Mouse (Mus musculus): Measurements from ENCODE around the gene Kmt2e. TPM values are rescaled to one million over a fixed set of nuclear protein-coding genes. Genes with fewer than 3 reads are reported as not detected.

Kmt2e gene
- polyA plus RNA-seq, 1 experiment from 2014 or later: 206 TPM

DNA sequence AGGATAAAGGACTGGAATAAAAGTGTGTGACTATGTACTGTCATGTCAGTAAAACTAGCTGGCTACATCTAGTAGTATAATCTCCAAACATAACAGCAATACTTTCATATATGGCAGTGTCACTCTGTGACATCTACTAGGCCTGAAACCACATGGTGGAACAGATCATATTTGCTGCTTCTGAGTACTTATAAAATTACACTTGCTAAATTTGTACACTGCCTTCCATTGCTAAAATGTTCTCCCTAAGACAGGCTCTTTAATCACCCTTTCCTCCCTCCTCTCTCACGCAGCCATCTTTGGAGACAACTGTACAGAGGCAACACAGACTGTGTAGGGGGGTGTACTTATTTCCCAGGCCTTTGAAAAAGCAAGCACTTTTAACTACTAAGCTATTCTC is 13.8 kb upstream of the Kmt2e start:
- 35% methylated on average over 1 of the region's 1 CpGs for WGBS

GRCm38 (mm10) chr5:23421440-23421839 is 12.8 kb upstream of the Kmt2e start:
- ATAC-seq (replicated peaks): no peak
- 99% methylated on average over 2 of the region's 2 CpGs for WGBS
- Histone ChIP-seq H3K27ac (replicated peaks) (no peak overlapping the region), H3K4me2 (replicated peaks) (no peak overlapping the region), H3K4me1 (peaks cover 56% of the 10 kb centered on the region), H3K36me3 (peaks cover 12% of the 10 kb centered on the region), H3K9ac (replicated peaks) (no peak overlapping the region), H3K4me3 (no peak overlapping the region), H3K9me3 (no peaks in the 10 kb centered on the region), H3K27me3 (no peaks in the 10 kb centered on the region)

More for the DNA sequence above, 13.8 kb upstream of the Kmt2e start:
- H3K9me3 ChIP-seq: no peaks in the 10 kb centered on the region
- H3K9ac ChIP-seq (replicated peaks): no peak overlapping the region
- no peak overlapping the region for H3K4me2 ChIP-seq (replicated peaks)
- no peak for ATAC-seq (replicated peaks)
- H3K27me3 ChIP-seq: no peaks in the 10 kb centered on the region
- peaks cover 58% of the 10 kb centered on the region for H3K4me1 ChIP-seq
- peak overlapping the region; percentile 94; the same call in 1 of the 2 replicates for H3K27ac ChIP-seq (replicated peaks)
- H3K36me3 ChIP-seq: peaks cover 12% of the 10 kb centered on the region
- no peak overlapping the region for H3K4me3 ChIP-seq

GRCm38 (mm10) chr5:23423036-23423435 is 11.2 kb upstream of the Kmt2e start:
- Histone ChIP-seq H3K4me1 (peaks cover 54% of the 10 kb centered on the region), H3K4me2 (replicated peaks) (no peak overlapping the region), H3K9ac (replicated peaks) (no peak overlapping the region), H3K27ac (replicated peaks) (no peak overlapping the region), H3K36me3 (peaks cover 12% of the 10 kb centered on the region), H3K9me3 (no peaks in the 10 kb centered on the region), H3K4me3 (no peak overlapping the region), H3K27me3 (no peaks in the 10 kb centered on the region)
- 94% methylated on average over 3 of the region's 3 CpGs for whole genome bisulfite sequencing
- ATAC-seq (replicated peaks): no peak

DNA sequence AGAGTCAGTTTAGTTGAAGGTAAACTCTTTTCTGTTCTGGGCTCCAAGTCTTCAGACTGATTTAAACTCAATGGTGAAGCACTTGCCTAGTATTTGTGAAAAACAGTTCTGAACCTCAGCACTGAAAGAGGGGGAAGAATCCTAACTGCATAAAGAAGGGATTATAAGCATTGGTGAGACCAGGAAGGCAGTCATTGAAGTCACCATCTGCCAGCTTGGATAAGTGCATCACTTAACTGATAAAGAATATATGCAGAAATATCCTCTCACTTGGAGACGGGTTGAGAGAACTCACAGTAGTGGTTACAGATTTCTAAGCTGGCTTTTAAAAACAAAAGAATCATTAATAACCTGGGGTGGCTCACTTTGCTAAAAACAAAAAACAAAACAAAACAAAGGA is 6.7 kb upstream of the Kmt2e start:
- Histone ChIP-seq H3K9ac (replicated peaks) (no peak overlapping the region), H3K27ac (replicated peaks) (no peak overlapping the region), H3K9me3 (no peaks in the 10 kb centered on the region), H3K27me3 (no peaks in the 10 kb centered on the region), H3K36me3 (peaks cover 9% of the 10 kb centered on the region), H3K4me1 (peaks cover 58% of the 10 kb centered on the region), H3K4me3 (no peak overlapping the region), H3K4me2 (replicated peaks) (no peak overlapping the region)
- 24% methylated on average over 1 of the region's 1 CpGs for WGBS
- no peak for ATAC-seq (replicated peaks)

DNA sequence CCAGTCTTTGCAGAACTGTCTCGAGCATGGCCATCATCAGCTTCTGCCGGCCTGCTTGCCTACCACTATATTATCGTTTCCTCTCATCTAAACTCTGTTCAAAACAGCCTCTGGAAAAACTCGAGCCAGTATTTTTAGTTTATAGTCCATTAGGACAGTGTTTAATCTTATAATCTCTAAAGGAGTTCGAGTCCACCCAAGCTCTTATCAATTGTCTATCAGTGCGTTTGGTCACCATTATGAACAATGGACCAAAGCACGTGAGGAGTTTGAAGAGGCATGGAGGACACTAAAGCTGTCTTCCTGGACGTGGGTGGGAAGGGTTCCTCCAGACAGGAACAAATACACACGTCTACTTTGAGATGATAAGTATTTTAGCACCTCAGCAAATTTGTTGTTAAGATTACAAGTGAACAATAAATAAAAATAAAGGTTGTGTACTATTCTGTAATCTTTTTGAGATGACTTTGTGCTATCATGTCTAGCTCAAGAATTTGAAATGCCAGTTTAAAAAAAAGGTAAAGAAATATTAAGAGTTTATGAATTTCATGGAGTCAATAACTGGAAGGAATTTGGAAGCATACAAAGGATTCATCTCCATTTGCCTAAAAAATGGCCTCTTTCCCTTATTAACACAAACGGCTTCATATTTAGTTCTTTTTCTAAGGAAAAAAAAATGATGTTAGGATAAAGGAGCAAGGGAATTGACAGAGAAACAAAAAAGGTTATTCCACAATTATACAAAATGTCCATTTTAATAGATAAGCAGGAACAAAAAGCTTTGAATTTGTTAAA is 3.0 kb upstream of the Kmt2e start:
- no peaks in the 10 kb centered on the region for H3K9me3 ChIP-seq
- H3K27me3 ChIP-seq: no peaks in the 10 kb centered on the region
- peak overlapping the region; percentile 75 for H3K4me2 ChIP-seq (replicated peaks)
- peak overlapping the region; percentile 99 for H3K9ac ChIP-seq (replicated peaks)
- H3K4me3 ChIP-seq: peak overlapping the region; percentile 100
- H3K4me1 ChIP-seq: peaks cover 48% of the 10 kb centered on the region
- no peak for ATAC-seq (replicated peaks)
- no peaks in the 10 kb centered on the region for H3K36me3 ChIP-seq
- H3K27ac ChIP-seq (replicated peaks): peak overlapping the region; percentile 74
- WGBS: 9% methylated on average over 10 of the region's 10 CpGs

GRCm38 (mm10) chr5:23431948-23432707 is 2.1 kb upstream of the Kmt2e start:
- H3K4me1 ChIP-seq: peaks cover 49% of the 10 kb centered on the region
- ATAC-seq (replicated peaks): no peak
- no peaks in the 10 kb centered on the region for H3K36me3 ChIP-seq
- no peaks in the 10 kb centered on the region for H3K9me3 ChIP-seq
- H3K27ac ChIP-seq (replicated peaks): peak overlapping the region; percentile 100
- H3K27me3 ChIP-seq: no peaks in the 10 kb centered on the region
- H3K4me2 ChIP-seq (replicated peaks): peak overlapping the region; percentile 75
- H3K4me3 ChIP-seq: peak overlapping the region; percentile 100
- H3K9ac ChIP-seq (replicated peaks): peak overlapping the region; percentile 99
- WGBS: under 1% methylated on average over 10 of the region's 10 CpGs

GRCm38 (mm10) chr5:23432708-23433645 is 1.3 kb upstream of the Kmt2e start:
- no peaks in the 10 kb centered on the region for H3K36me3 ChIP-seq
- H3K4me2 ChIP-seq (replicated peaks): peak overlapping the region; percentile 82
- peak overlapping the region; percentile 100 for H3K27ac ChIP-seq (replicated peaks)
- H3K9me3 ChIP-seq: no peaks in the 10 kb centered on the region
- peak overlapping the region; percentile 99 for H3K9ac ChIP-seq (replicated peaks)
- ATAC-seq (replicated peaks): peak; percentile 92
- H3K4me3 ChIP-seq: peak overlapping the region; percentile 100
- whole genome bisulfite sequencing: under 1% methylated on average over 61 of the region's 61 CpGs
- H3K27me3 ChIP-seq: no peaks in the 10 kb centered on the region
- peaks cover 47% of the 10 kb centered on the region for H3K4me1 ChIP-seq

GRCm38 (mm10) chr5:23434598-23435481 is 599 bp downstream of the Kmt2e start:
- Histone ChIP-seq H3K9ac (replicated peaks) (peak overlapping the region; percentile 99), H3K4me3 (peak overlapping the region; percentile 100), H3K9me3 (no peaks in the 10 kb centered on the region), H3K4me2 (replicated peaks) (peak overlapping the region; percentile 82), H3K27ac (replicated peaks) (peak overlapping the region; percentile 100), H3K4me1 (peaks cover 39% of the 10 kb centered on the region), H3K27me3 (no peaks in the 10 kb centered on the region), H3K36me3 (no peaks in the 10 kb centered on the region)
- under 1% methylated on average over 46 of the region's 46 CpGs for WGBS
- peak; percentile 21; the same call in 1 of the 2 replicates for ATAC-seq (replicated peaks)

DNA sequence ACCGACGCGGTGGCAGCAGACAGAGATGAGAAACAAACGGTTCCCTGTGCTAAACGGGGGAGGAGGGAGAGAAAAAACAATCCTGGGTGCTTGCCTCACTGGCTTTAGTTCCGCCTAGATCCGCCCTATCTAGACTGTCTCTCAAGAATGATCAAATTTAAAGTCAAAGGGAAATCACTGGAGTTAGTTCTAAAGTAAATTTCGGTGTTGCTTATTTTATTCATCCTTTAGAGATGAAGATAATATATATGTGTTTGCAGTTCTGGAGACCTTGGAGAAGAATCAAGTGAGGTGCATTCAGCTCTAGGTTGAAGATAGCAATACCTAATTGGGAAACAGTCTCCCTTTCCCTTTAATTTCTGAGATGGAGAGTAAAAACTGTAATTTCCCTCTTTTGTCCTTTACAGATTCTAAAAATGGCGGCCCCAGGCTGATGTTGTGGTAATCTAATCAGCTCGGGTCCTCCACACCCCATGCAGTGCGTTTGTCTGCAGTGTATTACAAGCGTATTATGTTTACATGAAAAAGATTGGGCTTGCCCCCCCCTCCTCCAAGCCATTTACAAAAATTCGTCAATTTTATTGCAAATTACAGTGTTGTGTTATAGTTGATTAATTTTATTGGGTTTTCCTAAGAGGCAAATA is 1.4 kb downstream of the Kmt2e start:
- Histone ChIP-seq H3K4me1 (peaks cover 36% of the 10 kb centered on the region), H3K27ac (replicated peaks) (peak overlapping the region; percentile 100), H3K9me3 (no peaks in the 10 kb centered on the region), H3K4me3 (peak overlapping the region; percentile 100), H3K4me2 (replicated peaks) (peak overlapping the region; percentile 82), H3K9ac (replicated peaks) (peak overlapping the region; percentile 99), H3K36me3 (no peaks in the 10 kb centered on the region), H3K27me3 (no peaks in the 10 kb centered on the region)
- no peak for ATAC-seq (replicated peaks)
- WGBS: under 1% methylated on average over 13 of the region's 13 CpGs

GRCm38 (mm10) chr5:23436735-23437134 is 2.5 kb downstream of the Kmt2e start:
- H3K27ac ChIP-seq (replicated peaks): peak overlapping the region; percentile 23; the same call in 1 of the 2 replicates
- H3K4me1 ChIP-seq: peaks cover 40% of the 10 kb centered on the region
- H3K9ac ChIP-seq (replicated peaks): peak overlapping the region; percentile 99
- peak overlapping the region; percentile 82 for H3K4me2 ChIP-seq (replicated peaks)
- H3K36me3 ChIP-seq: no peaks in the 10 kb centered on the region
- H3K4me3 ChIP-seq: peak overlapping the region; percentile 100
- 5% methylated on average over 2 of the region's 2 CpGs for WGBS
- no peak for ATAC-seq (replicated peaks)
- H3K9me3 ChIP-seq: no peaks in the 10 kb centered on the region
- no peaks in the 10 kb centered on the region for H3K27me3 ChIP-seq
